Comparison of ENCODE assay signal across 18 mouse cellular contexts in the genomic region with DNA sequence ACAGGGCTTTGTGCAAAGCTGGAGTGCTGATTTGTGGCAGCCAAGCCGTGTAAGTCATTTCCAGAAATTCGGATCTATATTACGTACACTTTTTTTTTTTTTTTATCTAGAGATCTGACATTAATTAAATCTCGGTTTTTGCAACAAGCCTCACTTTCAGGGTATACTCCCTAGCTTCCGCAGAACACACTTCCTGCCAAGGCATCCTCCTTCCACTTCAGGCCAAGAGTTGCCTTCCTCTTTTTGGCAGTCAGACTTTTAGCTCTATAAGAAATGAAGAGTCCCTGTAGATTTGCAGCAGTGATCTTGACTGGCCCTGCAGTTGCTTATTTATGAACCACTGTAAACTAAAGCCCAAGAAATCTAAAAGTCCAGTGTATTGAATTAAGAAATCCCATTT. TPM values are rescaled to one million over a fixed set of nuclear protein-coding genes. Genes with fewer than 3 reads are reported as not detected.
DNase-seq lines count a peak whose midpoint lies in the region; TF ChIP-seq lines count a peak whose summit lies in the region.
"Had no signal": no experiment of that assay in that cellular context is flagged by ENCODE, and none has a peak within 500 bp of the region (broad histone marks: within the 10 kb centered on the region; RNA-seq: fewer than 3 reads in every experiment).

No protein-coding gene starts in this region.

- DNase-seq in layer of hippocampus, adult 9-11 months, result peak; percentile 9
- DNase-seq in layer of hippocampus, postnatal 10 days (ENCODE audit: low spot score in 2 of 2), result no peak
- DNase-seq in induced T-regulatory cell, adult 2 months (ENCODE audit: low read depth), result peak; percentile 23
- peak; percentile 12 for DNase-seq in telencephalon, adult 2 months (ENCODE audit: low read depth, low spot score)
- DNase-seq in spleen, postnatal 4 days (ENCODE audit: low spot score in 2 of 2), result no peak
- DNase-seq in kidney, adult 11 months, result no peak
- DNase-seq: adrenal gland, postnatal 36 days; cerebellum, adult 11 months; heart, adult 2 months; kidney, postnatal 4 days; liver; lung, embryonic 14.5 days; retina, postnatal 1 day had no signal

- H3K27ac ChIP-seq in bone marrow macrophage, adult 2 months (ENCODE audit: insufficient read depth, low read depth, low read length), result peak overlapping the region; percentile 78
- H3K27ac ChIP-seq: embryonic facial prominence, embryonic 13.5 days; forebrain, embryonic 12.5 days; heart, adult 2 months; hindbrain, embryonic 13.5 days had no signal

- no peak overlapping the region for H3K4me3 ChIP-seq in bone marrow macrophage, adult 2 months (ENCODE audit: insufficient read depth, low read length)
- H3K4me3 ChIP-seq: embryonic facial prominence, embryonic 13.5 days; forebrain, embryonic 12.5 days; heart, adult 2 months; hindbrain, embryonic 13.5 days; megakaryocyte, embryonic 14.5 days had no signal

- H3K4me1 ChIP-seq in bone marrow macrophage, adult 2 months (ENCODE audit: control insufficient read depth, insufficient read depth, low read length), result peaks cover 39% of the 10 kb centered on the region
- H3K4me1 ChIP-seq: forebrain, embryonic 12.5 days; hindbrain, embryonic 13.5 days; megakaryocyte, embryonic 14.5 days had no signal

- TF ChIP-seq POLR2A in bone marrow macrophage, adult 2 months (IDR thresholded peaks at IDR 0.05; ENCODE audit: borderline replicate concordance, low read depth, low read length), result no peak

- TF ChIP-seq CTCF in bone marrow macrophage, adult 2 months (IDR thresholded peaks at IDR 0.05; ENCODE audit: low read depth, low read length), result no peak

RNA-seq across cellular contexts. Expression of a gene that starts 13.1 kb away (rescaled TPM):
- total RNA-seq in layer of hippocampus, postnatal 10 days (2021), result 10 to 100 TPM; 85.2 to 94.1 TPM
- polyA plus RNA-seq in bone marrow macrophage, adult 2 months (2012; ENCODE audit: insufficient read depth, insufficient read length, missing spikeins), result 13.8 and 15.4 TPM in 2 replicates

Comparison
In these comparisons a context has a peak if more than half of its experiments do, and no peak if none do; other contexts are left out.
1. DNase-seq: peak in layer of hippocampus, adult 9-11 months (single experiment), induced T-regulatory cell, adult 2 months (single experiment) and telencephalon, adult 2 months (single experiment); none in layer of hippocampus, postnatal 10 days (0 of 2), spleen, postnatal 4 days (0 of 2) and kidney, adult 11 months (single experiment).